Mouse (Mus musculus): ENCODE data around the gene Lrrc56. TPM values are rescaled to one million over a fixed set of nuclear protein-coding genes. Genes with fewer than 3 reads are reported as not detected.

The Lrrc56 gene
- polyA plus RNA-seq, 1 experiment, result 5.8 TPM

Other genes with a start within 250 kb of the Lrrc56 start
- not detected in 2 replicates for gene Ifitm5, start 243.9 kb upstream of the Lrrc56 start, polyA plus RNA-seq (2012; ENCODE audit: insufficient read depth, insufficient read length, missing spikeins)
- not detected in 2 replicates for gene Gm45717, start 238.2 kb upstream of the Lrrc56 start, polyA plus RNA-seq (2012; ENCODE audit: insufficient read depth, insufficient read length, missing spikeins)
- gene Ifitm2, start 238.2 kb upstream of the Lrrc56 start, polyA plus RNA-seq (2012; ENCODE audit: insufficient read depth, insufficient read length, missing spikeins), result 194 and 274 TPM in 2 replicates
- gene Ifitm1, start 226.9 kb upstream of the Lrrc56 start, polyA plus RNA-seq (2012; ENCODE audit: insufficient read depth, insufficient read length, missing spikeins), result not detected in 2 replicates
- gene Ifitm3, start 183.4 kb upstream of the Lrrc56 start, polyA plus RNA-seq (2012; ENCODE audit: insufficient read depth, insufficient read length, missing spikeins), result 117 and 134 TPM in 2 replicates
- gene Ifitm6, start 176.2 kb upstream of the Lrrc56 start, polyA plus RNA-seq (2012; ENCODE audit: insufficient read depth, insufficient read length, missing spikeins), result 2.1 TPM in 1 of 2 replicates, not detected in the other
- not detected in 2 replicates for gene Gm17387, start 165.0 kb upstream of the Lrrc56 start, polyA plus RNA-seq (2012; ENCODE audit: insufficient read depth, insufficient read length, missing spikeins)
- gene B4galnt4, start 133.1 kb upstream of the Lrrc56 start, polyA plus RNA-seq (2012; ENCODE audit: insufficient read depth, insufficient read length, missing spikeins), result not detected in 2 replicates
- gene Pkp3, start 115.9 kb upstream of the Lrrc56 start, polyA plus RNA-seq (2012; ENCODE audit: insufficient read depth, insufficient read length, missing spikeins), result 1.6 TPM in 1 of 2 replicates, not detected in the other
- 1.1 and 2.9 TPM in 2 replicates for gene Sigirr, start 93.6 kb upstream of the Lrrc56 start, polyA plus RNA-seq (2012; ENCODE audit: insufficient read depth, insufficient read length, missing spikeins)
- not detected in 2 replicates for gene Ano9, start 76.4 kb upstream of the Lrrc56 start, polyA plus RNA-seq (2012; ENCODE audit: insufficient read depth, insufficient read length, missing spikeins)
- 27.0 and 49.5 TPM in 2 replicates for gene Ptdss2, start 71.8 kb upstream of the Lrrc56 start, polyA plus RNA-seq (2012; ENCODE audit: insufficient read depth, insufficient read length, missing spikeins)
- gene Rnh1, start 21.3 kb upstream of the Lrrc56 start, polyA plus RNA-seq (2012; ENCODE audit: insufficient read depth, insufficient read length, missing spikeins), result 49.5 and 67.9 TPM in 2 replicates
- 72.6 and 86.6 TPM in 2 replicates for gene Hras, start 152 bp upstream of the Lrrc56 start, polyA plus RNA-seq (2012; ENCODE audit: insufficient read depth, insufficient read length, missing spikeins)
- not detected in 2 replicates for gene Lmntd2, start 19.9 kb downstream of the Lrrc56 start, polyA plus RNA-seq (2012; ENCODE audit: insufficient read depth, insufficient read length, missing spikeins)
- gene Rassf7, start 21.7 kb downstream of the Lrrc56 start, polyA plus RNA-seq (2012; ENCODE audit: insufficient read depth, insufficient read length, missing spikeins), result 1.4 and 1.5 TPM in 2 replicates
- gene Phrf1, start 34.6 kb downstream of the Lrrc56 start, polyA plus RNA-seq (2012; ENCODE audit: insufficient read depth, insufficient read length, missing spikeins), result 17.0 and 22.5 TPM in 2 replicates
- 3.3 and 5.5 TPM in 2 replicates for gene Irf7, start 72.3 kb downstream of the Lrrc56 start, polyA plus RNA-seq (2012; ENCODE audit: insufficient read depth, insufficient read length, missing spikeins)
- gene Cdhr5, start 82.6 kb downstream of the Lrrc56 start, polyA plus RNA-seq (2012; ENCODE audit: insufficient read depth, insufficient read length, missing spikeins), result not detected in 2 replicates
- not detected in 2 replicates for gene Sct, start 85.0 kb downstream of the Lrrc56 start, polyA plus RNA-seq (2012; ENCODE audit: insufficient read depth, insufficient read length, missing spikeins)
- gene Drd4, start 97.8 kb downstream of the Lrrc56 start, polyA plus RNA-seq (2012; ENCODE audit: insufficient read depth, insufficient read length, missing spikeins), result not detected in 2 replicates
- gene Deaf1, start 133.5 kb downstream of the Lrrc56 start, polyA plus RNA-seq (2012; ENCODE audit: insufficient read depth, insufficient read length, missing spikeins), result 5.9 and 15.8 TPM in 2 replicates
- 35.2 and 44.8 TPM in 2 replicates for gene Tmem80, start 133.6 kb downstream of the Lrrc56 start, polyA plus RNA-seq (2012; ENCODE audit: insufficient read depth, insufficient read length, missing spikeins)
- 1.5 and 2.9 TPM in 2 replicates for gene Eps8l2, start 144.7 kb downstream of the Lrrc56 start, polyA plus RNA-seq (2012; ENCODE audit: insufficient read depth, insufficient read length, missing spikeins)
- 1,487 and 1,572 TPM in 2 replicates for gene Taldo1, start 198.0 kb downstream of the Lrrc56 start, polyA plus RNA-seq (2012; ENCODE audit: insufficient read depth, insufficient read length, missing spikeins)
- 19.9 and 23.3 TPM in 2 replicates for gene Gatd1, start 220.0 kb downstream of the Lrrc56 start, polyA plus RNA-seq (2012; ENCODE audit: insufficient read depth, insufficient read length, missing spikeins)
- 2.6 and 6.4 TPM in 2 replicates for gene Cend1, start 235.3 kb downstream of the Lrrc56 start, polyA plus RNA-seq (2012; ENCODE audit: insufficient read depth, insufficient read length, missing spikeins)
- 79.8 and 96.8 TPM in 2 replicates for gene Slc25a22, start 243.7 kb downstream of the Lrrc56 start, polyA plus RNA-seq (2012; ENCODE audit: insufficient read depth, insufficient read length, missing spikeins)
- gene Pidd1, start 249.9 kb downstream of the Lrrc56 start, polyA plus RNA-seq (2012; ENCODE audit: insufficient read depth, insufficient read length, missing spikeins), result 0.58 and 0.75 TPM in 2 replicates

All from brown adipose tissue, adult 24 weeks (tissue).